Mouse (Mus musculus): Measurements from ENCODE around the gene Smbd1.

Gene Smbd1

GRCm38 (mm10) chr16:32812888-32813361 is 2.6 kb upstream of the Smbd1 start:
- DNase-seq = peak; percentile 79

DNA sequence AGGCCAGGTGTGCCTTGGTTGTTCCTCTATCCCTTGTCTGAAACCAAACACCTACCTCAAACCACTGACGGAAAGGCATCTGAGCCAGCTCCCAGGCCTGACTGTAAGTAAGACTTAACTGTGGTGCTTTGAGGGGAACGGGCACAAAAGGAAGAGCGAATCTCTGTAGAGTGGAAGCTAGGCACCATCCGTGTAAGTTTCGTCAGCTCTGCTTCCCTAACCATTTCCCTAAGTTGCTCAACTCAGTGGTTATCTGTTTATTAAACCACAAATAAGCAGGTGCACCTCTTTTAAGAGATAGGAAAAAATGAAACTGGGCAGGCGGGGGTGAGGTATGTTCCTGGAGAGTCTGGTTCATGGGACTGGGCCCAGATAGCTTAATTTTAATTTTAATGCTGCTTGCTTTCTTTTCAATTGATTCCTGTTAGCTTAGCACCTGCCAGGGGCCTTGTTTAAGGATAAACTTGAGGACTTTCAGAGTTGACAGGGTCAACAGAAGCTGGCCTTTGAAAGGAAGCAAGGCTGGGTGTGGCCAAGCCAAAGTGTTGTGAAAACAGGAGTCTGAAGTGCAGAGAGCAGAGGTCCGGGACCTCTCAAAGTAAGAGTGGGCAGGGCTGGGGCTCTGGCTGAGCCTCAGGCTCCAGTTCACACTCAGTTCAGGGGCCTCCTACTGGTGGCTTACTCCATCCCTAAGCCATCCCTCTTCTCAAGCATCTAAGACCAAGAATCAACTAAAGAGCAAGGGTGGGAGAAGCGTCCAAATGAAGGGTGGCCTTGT is 2.7 kb downstream of the Smbd1 start:
- DNase-seq = no peak

DNA sequence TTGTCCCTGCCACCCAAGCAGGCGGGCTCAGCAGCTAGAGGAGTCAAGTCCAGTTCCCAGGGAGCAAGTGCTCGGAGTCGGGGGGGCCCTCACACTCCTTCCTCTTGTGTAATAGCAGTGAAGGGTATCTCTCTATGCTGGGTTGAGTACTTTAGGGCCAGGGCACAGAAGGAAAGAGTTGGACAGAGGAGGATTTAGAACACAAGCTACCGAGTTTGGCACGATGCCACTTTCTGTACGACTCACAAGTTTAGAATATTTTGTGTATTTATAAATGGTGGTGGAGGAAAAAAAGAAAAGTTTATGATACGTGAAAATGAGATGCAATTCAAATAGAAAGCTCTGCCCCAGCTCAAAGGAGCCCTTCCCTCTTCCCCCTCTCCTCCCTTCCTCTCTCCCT is 5.1 kb downstream of the Smbd1 start:
- no peak for DNase-seq

DNA sequence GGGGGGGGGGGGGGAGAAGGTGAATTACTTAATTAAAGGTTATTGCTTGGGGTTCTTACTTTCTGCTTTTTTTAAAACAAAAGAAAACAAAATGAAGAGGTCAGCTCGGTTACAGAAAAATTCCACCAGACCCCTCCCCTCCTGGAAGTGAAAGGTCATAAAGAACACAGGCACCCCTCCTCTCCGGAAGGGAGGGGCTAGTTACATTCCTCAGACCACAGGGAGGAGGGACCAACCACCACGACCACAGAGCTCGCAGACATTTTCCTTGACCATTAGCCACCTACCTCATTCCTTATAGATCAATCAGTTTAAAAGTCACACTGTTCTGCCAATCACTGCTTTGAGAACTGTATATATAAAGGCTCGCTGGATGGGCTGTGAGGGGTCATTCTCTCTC is 6.4 kb downstream of the Smbd1 start:
- no peak for DNase-seq

GRCm38 (mm10) chr16:32803252-32803853 is 6.9 kb downstream of the Smbd1 start:
- peak; percentile 50 for DNase-seq

DNA sequence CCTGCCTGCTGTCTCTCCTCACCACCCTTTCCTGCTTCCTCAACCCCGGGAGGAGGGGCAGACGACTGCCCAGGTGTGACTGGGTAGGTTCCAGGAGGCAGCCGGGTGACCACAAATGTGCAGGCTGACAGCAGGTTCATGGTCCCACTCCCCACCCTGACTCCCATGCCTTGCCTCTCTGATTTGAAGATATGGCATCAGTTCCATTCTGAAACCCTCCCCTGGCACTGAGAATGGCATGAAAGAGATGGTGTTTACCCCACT is 12.9 kb downstream of the Smbd1 start, which contains the start of gene Muc20:
Gene Muc20 (minus strand): TSS at position 10 of the 264 bp plus-strand sequence.
- no peak for DNase-seq

- no peak for DNase-seq
Observed at GRCm38 (mm10) chr16:32796676-32797425, 13.4 kb downstream of the Smbd1 start.

DNA sequence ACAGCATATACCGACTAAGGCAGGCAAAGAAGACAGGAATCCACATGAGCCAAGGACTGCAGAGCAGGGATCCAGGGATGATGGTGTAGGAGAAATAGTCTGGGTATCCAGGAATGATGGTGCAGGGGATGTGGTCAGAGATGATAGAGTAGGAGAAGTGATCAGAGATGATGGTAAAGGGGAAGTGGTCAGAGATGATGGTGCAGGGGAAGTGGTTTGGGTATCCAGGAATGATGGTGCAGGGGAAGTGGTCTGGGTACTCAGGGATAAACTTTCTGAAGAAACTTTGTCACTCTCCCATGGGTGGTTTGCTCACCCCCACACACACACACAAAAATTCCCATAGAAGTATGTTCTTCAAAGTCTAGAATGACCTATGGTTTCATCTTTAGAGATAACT is 15.1 kb downstream of the Smbd1 start:
- DNase-seq = no peak

- DNase-seq = no peak
Observed at GRCm38 (mm10) chr16:32790056-32790455, 20.2 kb downstream of the Smbd1 start.

- DNase-seq = no peak
Observed at GRCm38 (mm10) chr16:32784840-32785239, 25.4 kb downstream of the Smbd1 start.

DNA sequence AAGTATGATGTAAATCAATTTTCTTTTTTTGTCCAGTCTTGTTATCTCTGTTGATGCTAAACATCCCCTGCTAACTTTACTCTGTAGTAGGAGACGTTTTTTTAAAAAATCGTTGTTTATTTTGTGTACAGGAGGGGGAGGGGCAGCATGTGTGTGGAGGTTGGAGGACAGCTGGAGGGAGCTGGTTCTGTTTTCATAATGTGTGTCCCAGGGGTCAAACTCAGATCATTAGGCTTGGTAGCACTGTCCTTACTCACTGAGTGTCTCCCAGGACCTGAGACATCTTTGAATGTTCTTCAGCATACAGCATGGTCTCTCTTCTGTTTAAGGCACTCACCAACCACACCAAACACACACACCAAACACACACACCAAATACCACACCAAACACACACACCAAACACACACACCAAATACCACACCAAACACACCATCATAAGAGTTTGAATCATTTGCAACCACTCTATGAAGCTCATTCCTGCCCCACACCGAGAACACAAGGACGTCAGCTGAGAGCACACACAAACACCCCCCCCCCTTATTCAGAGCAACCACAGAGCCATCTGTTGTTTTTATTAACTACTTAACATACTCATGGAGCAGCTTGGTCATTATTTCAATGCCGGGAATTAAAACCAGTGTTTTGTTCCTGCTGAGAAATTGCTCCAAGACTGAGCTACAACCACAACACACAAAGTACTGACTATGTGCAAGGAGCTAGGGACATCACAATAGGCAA is 26.8 kb downstream of the Smbd1 start:
- DNase-seq = no peak

GRCm38 (mm10) chr16:32778956-32779355 is 31.3 kb downstream of the Smbd1 start:
- DNase-seq = peak; percentile 6

- no peak for DNase-seq
Observed at GRCm38 (mm10) chr16:32776676-32777075, 33.6 kb downstream of the Smbd1 start.

DNA sequence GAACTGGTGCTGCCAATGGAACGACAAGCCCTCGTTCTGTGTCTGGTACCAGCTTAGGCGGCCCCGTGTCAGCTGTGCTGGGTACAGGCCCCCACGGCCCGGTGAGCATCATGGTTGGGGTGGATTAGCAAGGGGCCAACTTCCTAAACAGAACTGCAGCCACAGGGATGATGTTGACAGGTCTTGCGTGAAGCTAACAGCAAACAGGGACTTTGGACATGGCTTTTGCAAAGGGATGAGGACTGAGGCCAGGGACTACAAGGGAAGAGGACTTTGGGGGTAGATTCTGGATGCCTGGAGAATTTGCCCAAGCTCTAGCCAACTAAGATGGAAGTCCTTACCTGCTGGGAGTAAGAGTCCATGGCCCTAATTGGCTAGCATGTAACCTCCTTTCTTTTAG is 43.4 kb downstream of the Smbd1 start:
- DNase-seq = no peak

DNA sequence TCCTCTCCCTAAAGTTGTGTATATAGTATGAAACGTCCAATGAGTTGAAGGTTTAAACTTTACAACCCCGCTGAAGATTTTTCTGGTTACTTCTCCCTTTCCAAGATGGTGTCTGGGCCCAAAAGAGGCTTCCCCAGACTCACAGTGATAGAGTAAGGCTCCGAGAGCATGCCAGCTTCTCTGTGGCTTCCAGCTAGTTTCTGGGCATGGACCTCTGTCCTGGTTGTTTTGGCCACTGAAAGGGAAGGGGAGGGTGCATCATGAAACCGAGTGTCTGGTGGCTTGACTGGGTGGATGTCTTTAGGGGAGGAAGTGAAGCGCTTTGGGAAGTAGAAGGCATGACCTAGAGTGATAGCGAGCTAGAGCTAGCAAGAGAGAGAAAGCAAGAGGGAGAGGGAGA is 45.3 kb downstream of the Smbd1 start:
- no peak for DNase-seq

GRCm38 (mm10) chr16:32764550-32764949 is 45.7 kb downstream of the Smbd1 start:
- DNase-seq = no peak

Measured in cerebellum, adult 9-10 months (tissue).